Mouse (Mus musculus): ENCODE measurements around the gene Hcrt. TPM values are rescaled to one million over a fixed set of nuclear protein-coding genes. Genes with fewer than 3 reads are reported as not detected.

Gene Hcrt
- polyA plus RNA-seq, 1 experiment from 2014 or later = not detected

DNA sequence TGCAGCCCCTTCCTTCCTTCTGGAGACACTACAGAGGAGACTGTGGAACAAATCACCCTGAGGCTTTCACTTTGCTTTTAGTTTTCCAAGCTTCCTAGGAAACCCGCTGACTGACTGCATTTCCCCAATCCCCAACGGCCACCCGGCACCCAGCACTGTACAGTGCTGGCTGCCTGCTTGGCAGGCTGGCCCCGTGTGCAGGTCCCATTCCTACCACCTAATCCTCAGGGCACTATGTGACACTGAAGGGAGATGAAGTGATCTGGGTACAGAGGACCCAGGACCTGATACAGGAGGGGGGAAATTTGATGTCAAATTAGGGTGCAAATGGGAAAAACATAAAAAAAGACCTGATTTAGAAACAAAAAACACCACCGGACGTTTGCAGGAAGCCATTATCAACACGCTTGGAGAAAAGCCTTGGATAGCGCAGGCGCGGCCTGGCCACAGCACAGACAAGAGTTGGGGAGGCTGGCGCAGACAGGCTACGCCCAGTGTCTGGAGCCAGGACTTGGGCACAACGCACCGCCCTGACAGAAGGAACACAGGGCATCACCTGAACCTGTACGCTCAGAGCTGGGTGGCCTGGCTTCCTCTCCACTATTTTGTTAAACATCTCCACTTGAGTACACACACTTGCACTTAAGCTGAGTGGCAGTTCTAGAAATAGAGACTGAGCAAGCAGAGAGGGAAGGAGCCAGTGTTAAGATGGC lies 19.2 kb upstream of the Hcrt start:
- ATAC-seq (ENCODE audit: insufficient number of reproducible peaks, insufficient read depth, low FRiP score, low read depth) = peak; percentile 54; the same call in 1 of the 2 replicates
- Histone ChIP-seq H3K4me2 (ENCODE audit: low read length) (no peak overlapping the region), H3K27me3 (ENCODE audit: control insufficient read depth, insufficient read depth, low read length) (no peaks in the 10 kb centered on the region), H3K4me1 (ENCODE audit: control insufficient read depth in 2 of 2, insufficient read depth in 2 of 2, low read length in 2 of 2) (peaks cover 4 to 7% of the 10 kb centered on the region in 2 experiments; a peak in 1 of 4 replicates), H3K4me3 (ENCODE audit: control insufficient read depth in 1 of 2, insufficient read depth in 1 of 2, low read depth in 1 of 2, low read length in 2 of 2) (no peak overlapping the region), H3K36me3 (ENCODE audit: control insufficient read depth, insufficient read depth, low read length) (peaks cover 80% of the 10 kb centered on the region), H3K27ac (replicated peaks in 1 of 2; ENCODE audit: control insufficient read depth in 1 of 2, insufficient read depth in 1 of 2, low read depth in 2 of 2, low read length in 2 of 2) (no peak overlapping the region; a peak in 2 of 4 replicates), H3K9ac (ENCODE audit: low read length) (no peak overlapping the region), H3K9me3 (ENCODE audit: control insufficient read depth, low read length) (no peaks in the 10 kb centered on the region)
- 66% methylated on average over 15 of the region's 15 CpGs for WGBS

DNA sequence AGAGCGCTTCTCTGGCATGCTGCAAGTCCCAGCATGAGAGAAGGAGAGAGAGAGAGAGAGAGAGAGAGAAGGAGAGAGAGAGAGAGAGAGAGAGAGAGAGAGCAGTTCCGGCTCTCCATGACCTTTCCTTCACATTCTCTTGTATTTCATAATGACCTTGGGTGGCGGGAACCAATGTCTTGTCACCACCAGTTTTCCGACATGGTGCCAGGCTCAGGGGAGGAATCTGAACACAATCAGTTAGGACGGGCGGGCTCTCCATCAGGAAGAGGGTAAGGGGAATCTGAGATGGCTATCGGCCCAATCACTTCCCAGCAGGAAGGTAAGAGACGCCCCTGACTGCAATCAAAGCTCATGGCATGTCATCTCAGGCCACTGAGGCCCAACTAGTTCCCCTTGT lies 17.5 kb upstream of the Hcrt start:
- no peak overlapping the region for H3K9ac ChIP-seq (ENCODE audit: low read length)
- H3K4me1 ChIP-seq (ENCODE audit: control insufficient read depth in 2 of 2, insufficient read depth in 2 of 2, low read length in 2 of 2) = peaks cover 4 to 7% of the 10 kb centered on the region in 2 experiments; a peak in 1 of 4 replicates
- 76% methylated on average over 8 of the region's 8 CpGs for WGBS
- no peak for ATAC-seq (ENCODE audit: insufficient number of reproducible peaks, insufficient read depth, low FRiP score, low read depth)
- H3K36me3 ChIP-seq (ENCODE audit: control insufficient read depth, insufficient read depth, low read length) = peaks cover 64% of the 10 kb centered on the region
- H3K4me3 ChIP-seq (ENCODE audit: control insufficient read depth in 1 of 2, insufficient read depth in 1 of 2, low read depth in 1 of 2, low read length in 2 of 2) = no peak overlapping the region
- H3K27ac ChIP-seq (replicated peaks in 1 of 2; ENCODE audit: control insufficient read depth in 1 of 2, insufficient read depth in 1 of 2, low read depth in 2 of 2, low read length in 2 of 2) = no peak overlapping the region
- no peaks in the 10 kb centered on the region for H3K9me3 ChIP-seq (ENCODE audit: control insufficient read depth, low read length)
- no peak overlapping the region for H3K4me2 ChIP-seq (ENCODE audit: low read length)
- H3K27me3 ChIP-seq (ENCODE audit: control insufficient read depth, insufficient read depth, low read length) = no peaks in the 10 kb centered on the region

DNA sequence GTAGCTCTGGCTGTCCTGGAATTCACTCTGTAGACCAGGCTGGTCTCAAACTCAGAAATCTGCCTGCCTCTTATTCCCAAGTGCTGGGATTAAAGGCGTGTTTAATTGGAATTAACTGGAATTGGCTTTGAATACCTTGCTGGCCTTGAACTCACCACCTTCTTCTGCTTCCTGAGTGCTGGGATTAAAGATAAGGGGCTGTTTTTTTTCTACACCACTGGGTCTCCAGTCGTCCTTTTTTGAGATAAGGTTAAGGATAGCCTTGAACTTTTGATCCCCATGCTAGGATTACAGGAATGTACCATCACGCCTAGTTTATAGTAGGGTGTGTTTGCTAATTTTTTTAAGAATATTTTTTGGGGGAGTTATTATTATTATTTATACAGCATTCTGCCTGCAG lies 15.3 kb upstream of the Hcrt start:
- 58% methylated on average over 3 of the region's 3 CpGs for WGBS
- Histone ChIP-seq H3K27me3 (ENCODE audit: control insufficient read depth, insufficient read depth, low read length) (no peaks in the 10 kb centered on the region), H3K4me1 (ENCODE audit: control insufficient read depth in 2 of 2, insufficient read depth in 2 of 2, low read length in 2 of 2) (peaks cover 4 to 7% of the 10 kb centered on the region in 2 experiments; a peak in 1 of 4 replicates), H3K4me3 (ENCODE audit: control insufficient read depth in 1 of 2, insufficient read depth in 1 of 2, low read depth in 1 of 2, low read length in 2 of 2) (no peak overlapping the region), H3K27ac (replicated peaks in 1 of 2; ENCODE audit: control insufficient read depth in 1 of 2, insufficient read depth in 1 of 2, low read depth in 2 of 2, low read length in 2 of 2) (no peak overlapping the region), H3K36me3 (ENCODE audit: control insufficient read depth, insufficient read depth, low read length) (peaks cover 42% of the 10 kb centered on the region), H3K4me2 (ENCODE audit: low read length) (no peak overlapping the region), H3K9ac (ENCODE audit: low read length) (no peak overlapping the region), H3K9me3 (ENCODE audit: control insufficient read depth, low read length) (no peaks in the 10 kb centered on the region)
- ATAC-seq (ENCODE audit: insufficient number of reproducible peaks, insufficient read depth, low FRiP score, low read depth) = no peak

DNA sequence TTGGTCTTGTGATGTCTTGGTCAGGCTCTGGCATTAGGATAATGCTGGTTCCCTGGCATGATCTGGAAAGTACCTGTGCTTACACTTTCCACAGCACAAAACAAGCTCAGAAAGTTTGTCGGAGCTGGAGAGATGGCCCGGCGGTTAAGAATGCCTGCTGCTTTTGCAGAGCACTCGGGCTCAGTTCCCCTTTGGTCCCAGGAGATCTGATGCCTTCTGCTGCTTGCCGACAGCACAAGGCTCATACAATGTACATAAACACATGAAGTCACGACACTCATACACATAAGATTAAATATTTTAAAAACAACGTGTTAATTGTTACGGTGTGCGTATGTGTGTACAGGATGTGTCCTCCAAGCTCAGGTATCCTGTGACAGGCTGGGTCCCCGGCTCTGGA lies 13.2 kb upstream of the Hcrt start:
- no peak overlapping the region for H3K4me3 ChIP-seq (ENCODE audit: control insufficient read depth in 1 of 2, insufficient read depth in 1 of 2, low read depth in 1 of 2, low read length in 2 of 2)
- H3K4me2 ChIP-seq (ENCODE audit: low read length) = no peak overlapping the region
- no peak for ATAC-seq (ENCODE audit: insufficient number of reproducible peaks, insufficient read depth, low FRiP score, low read depth)
- H3K4me1 ChIP-seq (ENCODE audit: control insufficient read depth in 2 of 2, insufficient read depth in 2 of 2, low read length in 2 of 2) = peaks cover 0 to 3% of the 10 kb centered on the region in 2 experiments; a peak in 1 of 4 replicates
- H3K36me3 ChIP-seq (ENCODE audit: control insufficient read depth, insufficient read depth, low read length) = peaks cover 21% of the 10 kb centered on the region
- no peak overlapping the region for H3K27ac ChIP-seq (replicated peaks in 1 of 2; ENCODE audit: control insufficient read depth in 1 of 2, insufficient read depth in 1 of 2, low read depth in 2 of 2, low read length in 2 of 2)
- no peaks in the 10 kb centered on the region for H3K27me3 ChIP-seq (ENCODE audit: control insufficient read depth, insufficient read depth, low read length)
- no peak overlapping the region for H3K9ac ChIP-seq (ENCODE audit: low read length)
- no peaks in the 10 kb centered on the region for H3K9me3 ChIP-seq (ENCODE audit: control insufficient read depth, low read length)
- WGBS = 80% methylated on average over 10 of the region's 10 CpGs

DNA sequence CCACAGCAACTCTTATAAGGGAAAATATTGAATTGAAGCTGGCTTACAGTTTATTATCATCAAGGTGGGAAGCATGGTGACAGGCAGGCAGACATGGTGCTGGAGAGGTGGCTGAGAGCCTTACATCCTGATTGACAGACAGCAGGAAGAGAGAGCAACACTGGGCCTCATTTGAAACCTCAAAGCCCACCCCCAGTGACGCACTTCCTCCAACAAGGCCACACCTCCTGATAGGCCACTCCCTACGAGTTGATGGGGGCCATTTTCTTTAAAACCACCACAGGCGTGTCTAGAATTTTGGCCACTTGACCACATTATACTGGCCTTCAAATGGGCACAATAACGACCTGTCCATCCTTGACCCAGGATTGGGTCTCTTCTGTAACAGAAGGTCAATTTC lies 11.5 kb upstream of the Hcrt start:
- no peak for ATAC-seq (ENCODE audit: insufficient number of reproducible peaks, insufficient read depth, low FRiP score, low read depth)
- Histone ChIP-seq H3K36me3 (ENCODE audit: control insufficient read depth, insufficient read depth, low read length) (peaks cover 5% of the 10 kb centered on the region), H3K4me2 (ENCODE audit: low read length) (no peak overlapping the region), H3K27ac (replicated peaks in 1 of 2; ENCODE audit: control insufficient read depth in 1 of 2, insufficient read depth in 1 of 2, low read depth in 2 of 2, low read length in 2 of 2) (no peak overlapping the region), H3K4me1 (ENCODE audit: control insufficient read depth in 2 of 2, insufficient read depth in 2 of 2, low read length in 2 of 2) (peaks cover 3 to 6% of the 10 kb centered on the region in 2 experiments; a peak in 3 of 4 replicates), H3K4me3 (ENCODE audit: control insufficient read depth in 1 of 2, insufficient read depth in 1 of 2, low read depth in 1 of 2, low read length in 2 of 2) (no peak overlapping the region), H3K9me3 (ENCODE audit: control insufficient read depth, low read length) (no peaks in the 10 kb centered on the region), H3K27me3 (ENCODE audit: control insufficient read depth, insufficient read depth, low read length) (no peaks in the 10 kb centered on the region), H3K9ac (ENCODE audit: low read length) (no peak overlapping the region)
- WGBS = 67% methylated on average over 4 of the region's 4 CpGs

DNA sequence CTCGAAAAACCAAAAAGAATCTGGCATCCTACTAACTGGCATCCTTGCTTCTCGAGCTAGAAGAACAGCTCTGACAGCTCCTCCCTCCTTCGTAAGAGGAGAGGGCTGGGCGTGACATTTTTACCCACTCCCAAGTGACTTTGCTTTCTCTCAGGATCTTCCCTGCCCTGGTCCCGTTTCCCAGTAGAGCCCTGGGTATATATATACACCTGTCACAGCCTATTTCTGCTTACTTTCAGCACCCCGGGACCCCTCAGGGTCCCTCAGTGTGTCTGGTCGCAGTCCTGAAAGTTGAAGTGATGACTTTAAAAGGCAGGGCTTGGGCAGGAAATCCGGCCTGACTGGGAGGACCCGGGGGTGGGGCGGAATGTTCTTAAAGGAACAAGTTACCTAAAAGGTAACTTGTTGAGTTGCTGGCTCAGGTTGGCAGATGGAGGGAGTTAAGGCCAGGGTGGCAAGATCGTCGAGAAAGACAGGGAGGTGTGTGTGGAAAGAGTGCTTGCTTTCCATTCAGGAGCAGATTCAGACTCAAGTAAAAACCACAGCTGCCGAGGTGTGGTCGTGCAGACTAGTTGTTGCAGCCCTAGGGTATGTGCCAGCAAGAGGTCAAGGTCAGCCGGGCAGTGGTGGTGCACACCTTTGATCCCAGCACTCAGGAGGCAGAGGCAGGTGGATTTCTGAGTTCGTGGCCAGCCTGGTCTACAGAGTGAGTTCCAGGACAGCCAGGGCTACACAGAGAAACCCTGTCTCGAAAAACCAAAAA lies 8.1 kb upstream of the Hcrt start, which contains the start of gene Ghdc:
Gene Ghdc, minus strand, starts transcription at position 312 of the 763 bp plus-strand sequence.
- H3K36me3 ChIP-seq (ENCODE audit: control insufficient read depth, insufficient read depth, low read length) = no peaks in the 10 kb centered on the region
- no peaks in the 10 kb centered on the region for H3K9me3 ChIP-seq (ENCODE audit: control insufficient read depth, low read length)
- peaks cover 3 to 6% of the 10 kb centered on the region in 2 experiments; a peak in 3 of 4 replicates for H3K4me1 ChIP-seq (ENCODE audit: control insufficient read depth in 2 of 2, insufficient read depth in 2 of 2, low read length in 2 of 2)
- peak within 1 kb of the TSS; percentile 69 for H3K4me2 ChIP-seq (ENCODE audit: low read length)
- H3K9ac ChIP-seq (ENCODE audit: low read length) = peak within 1 kb of the TSS; percentile 72
- no peak for ATAC-seq (ENCODE audit: insufficient number of reproducible peaks, insufficient read depth, low FRiP score, low read depth)
- H3K4me3 ChIP-seq (ENCODE audit: control insufficient read depth in 1 of 2, insufficient read depth in 1 of 2, low read depth in 1 of 2, low read length in 2 of 2) = peak within 1 kb of the TSS; percentile 53 to 58
- H3K27me3 ChIP-seq (ENCODE audit: control insufficient read depth, insufficient read depth, low read length) = no peaks in the 10 kb centered on the region
- 14% methylated on average over 17 of the region's 17 CpGs for WGBS
- H3K27ac ChIP-seq (replicated peaks in 1 of 2; ENCODE audit: control insufficient read depth in 1 of 2, insufficient read depth in 1 of 2, low read depth in 2 of 2, low read length in 2 of 2) = 0 out of 4 replicates have a peak within 1 kb of the TSS, but pooled peaks have one; percentile 24 to 41

DNA sequence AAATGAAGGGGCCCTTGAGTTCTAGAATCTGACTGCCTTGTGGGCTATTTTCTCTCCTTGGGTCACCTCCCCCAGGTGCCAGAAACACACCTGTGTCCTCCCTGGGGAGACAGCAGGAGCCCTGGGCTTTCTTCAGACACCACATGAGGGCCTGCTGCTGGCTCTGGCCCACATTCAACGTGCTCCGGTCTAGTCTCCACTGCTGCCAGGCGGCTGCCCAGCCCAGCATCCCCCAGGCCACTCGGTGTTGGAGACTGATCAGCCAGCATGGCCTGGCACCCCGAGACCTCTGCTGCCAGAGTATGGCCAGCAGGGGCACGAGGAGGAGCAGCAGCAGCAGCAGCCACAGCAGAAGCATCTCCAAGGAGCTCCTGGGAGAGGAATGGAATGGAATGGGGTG lies 7.2 kb upstream of the Hcrt start:
- Histone ChIP-seq H3K4me2 (ENCODE audit: low read length) (peak overlapping the region; percentile 69), H3K36me3 (ENCODE audit: control insufficient read depth, insufficient read depth, low read length) (no peaks in the 10 kb centered on the region), H3K27ac (replicated peaks in 1 of 2; ENCODE audit: control insufficient read depth in 1 of 2, insufficient read depth in 1 of 2, low read depth in 2 of 2, low read length in 2 of 2) (no peak overlapping the region), H3K9ac (ENCODE audit: low read length) (peak overlapping the region; percentile 72; the same call in 1 of the 2 replicates), H3K4me1 (ENCODE audit: control insufficient read depth in 2 of 2, insufficient read depth in 2 of 2, low read length in 2 of 2) (peaks cover 3 to 6% of the 10 kb centered on the region in 2 experiments; a peak in 3 of 4 replicates), H3K9me3 (ENCODE audit: control insufficient read depth, low read length) (no peaks in the 10 kb centered on the region), H3K4me3 (ENCODE audit: control insufficient read depth in 1 of 2, insufficient read depth in 1 of 2, low read depth in 1 of 2, low read length in 2 of 2) (peak overlapping the region; percentile 53 to 58), H3K27me3 (ENCODE audit: control insufficient read depth, insufficient read depth, low read length) (no peaks in the 10 kb centered on the region)
- WGBS = 55% methylated on average over 6 of the region's 6 CpGs
- no peak for ATAC-seq (ENCODE audit: insufficient number of reproducible peaks, insufficient read depth, low FRiP score, low read depth)

Measured in heart, embryonic 14.5 days (tissue).